Mouse (Mus musculus): ENCODE data around the gene Pax5. TPM values are rescaled to one million over a fixed set of nuclear protein-coding genes. Genes with fewer than 3 reads are reported as not detected.
A peak's percentile ranks its signal among the peaks of the same experiment; 100 is the strongest.

The Pax5 gene
- polyA plus RNA-seq, 1 experiment from 2014 or later, result 9.0 TPM

GRCm38 (mm10) chr4:44572373-44572772 lies 137.9 kb downstream of the Pax5 start:
- H3K4me3 ChIP-seq, result no peak overlapping the region
- no peak overlapping the region for H3K9ac ChIP-seq (replicated peaks)
- no peaks in the 10 kb centered on the region for H3K9me3 ChIP-seq
- no peak overlapping the region for H3K4me2 ChIP-seq (replicated peaks)
- H3K4me1 ChIP-seq, result no peaks in the 10 kb centered on the region
- ATAC-seq (ENCODE audit: low FRiP score, low read depth), result no peak
- H3K27ac ChIP-seq (replicated peaks), result no peak overlapping the region
- H3K27me3 ChIP-seq, result peaks cover 29% of the 10 kb centered on the region
- 70% methylated on average over 5 of the region's 5 CpGs for WGBS
- no peaks in the 10 kb centered on the region for H3K36me3 ChIP-seq

GRCm38 (mm10) chr4:44569138-44569537 lies 141.1 kb downstream of the Pax5 start:
- Histone ChIP-seq H3K9me3 (no peaks in the 10 kb centered on the region), H3K9ac (replicated peaks) (no peak overlapping the region), H3K36me3 (no peaks in the 10 kb centered on the region), H3K4me3 (no peak overlapping the region), H3K4me1 (0 out of 2 replicates have a peak, but pooled peaks cover 2% of the 10 kb centered on the region), H3K27ac (replicated peaks) (no peak overlapping the region), H3K27me3 (peaks cover 38% of the 10 kb centered on the region), H3K4me2 (replicated peaks) (no peak overlapping the region)
- ATAC-seq (ENCODE audit: low FRiP score, low read depth), result no peak
- 87% methylated on average over 10 of the region's 10 CpGs for WGBS

GRCm38 (mm10) chr4:44568666-44569065 lies 141.6 kb downstream of the Pax5 start:
- no peak overlapping the region for H3K4me3 ChIP-seq
- peaks cover 43% of the 10 kb centered on the region for H3K27me3 ChIP-seq
- WGBS, result 87% methylated on average over 10 of the region's 10 CpGs
- no peaks in the 10 kb centered on the region for H3K36me3 ChIP-seq
- H3K9ac ChIP-seq (replicated peaks), result no peak overlapping the region
- no peak overlapping the region for H3K4me2 ChIP-seq (replicated peaks)
- no peak for ATAC-seq (ENCODE audit: low FRiP score, low read depth)
- H3K9me3 ChIP-seq, result no peaks in the 10 kb centered on the region
- H3K27ac ChIP-seq (replicated peaks), result no peak overlapping the region
- 0 out of 2 replicates have a peak, but pooled peaks cover 2% of the 10 kb centered on the region for H3K4me1 ChIP-seq

GRCm38 (mm10) chr4:44566401-44566800 lies 143.9 kb downstream of the Pax5 start:
- Histone ChIP-seq H3K4me1 (0 out of 2 replicates have a peak, but pooled peaks cover 2% of the 10 kb centered on the region), H3K9me3 (no peaks in the 10 kb centered on the region), H3K9ac (replicated peaks) (no peak overlapping the region), H3K4me2 (replicated peaks) (no peak overlapping the region), H3K36me3 (no peaks in the 10 kb centered on the region), H3K27me3 (peaks cover 61% of the 10 kb centered on the region), H3K4me3 (no peak overlapping the region), H3K27ac (replicated peaks) (no peak overlapping the region)
- WGBS, result 74% methylated on average over 8 of the region's 8 CpGs
- no peak for ATAC-seq (ENCODE audit: low FRiP score, low read depth)

GRCm38 (mm10) chr4:44565126-44566082 lies 144.9 kb downstream of the Pax5 start:
- no peak overlapping the region for H3K4me2 ChIP-seq (replicated peaks)
- no peak for ATAC-seq (ENCODE audit: low FRiP score, low read depth)
- H3K4me3 ChIP-seq, result no peak overlapping the region
- no peaks in the 10 kb centered on the region for H3K9me3 ChIP-seq
- 81% methylated on average over 12 of the region's 12 CpGs for WGBS
- no peaks in the 10 kb centered on the region for H3K36me3 ChIP-seq
- peaks cover 7% of the 10 kb centered on the region; the same call in 1 of the 2 replicates for H3K4me1 ChIP-seq
- no peak overlapping the region for H3K9ac ChIP-seq (replicated peaks)
- H3K27me3 ChIP-seq, result peaks cover 69% of the 10 kb centered on the region
- H3K27ac ChIP-seq (replicated peaks), result no peak overlapping the region

GRCm38 (mm10) chr4:44564602-44565001 lies 145.7 kb downstream of the Pax5 start:
- Histone ChIP-seq H3K4me1 (peaks cover 7% of the 10 kb centered on the region; the same call in 1 of the 2 replicates), H3K27me3 (peaks cover 76% of the 10 kb centered on the region), H3K4me3 (no peak overlapping the region), H3K9ac (replicated peaks) (no peak overlapping the region), H3K9me3 (no peaks in the 10 kb centered on the region), H3K4me2 (replicated peaks) (no peak overlapping the region), H3K36me3 (no peaks in the 10 kb centered on the region), H3K27ac (replicated peaks) (no peak overlapping the region)
- ATAC-seq (ENCODE audit: low FRiP score, low read depth), result peak; percentile 27; the same call in 1 of the 2 replicates
- WGBS, result 4% methylated on average over 10 of the region's 10 CpGs

GRCm38 (mm10) chr4:44560956-44561355 lies 149.3 kb downstream of the Pax5 start:
- Histone ChIP-seq H3K4me1 (peaks cover 26% of the 10 kb centered on the region), H3K4me2 (replicated peaks) (no peak overlapping the region), H3K36me3 (no peaks in the 10 kb centered on the region), H3K9ac (replicated peaks) (no peak overlapping the region), H3K9me3 (no peaks in the 10 kb centered on the region), H3K27ac (replicated peaks) (peak overlapping the region; percentile 35; the same call in 1 of the 2 replicates), H3K27me3 (peaks cover 76% of the 10 kb centered on the region), H3K4me3 (no peak overlapping the region)
- WGBS, result 52% methylated on average over 8 of the region's 8 CpGs
- no peak for ATAC-seq (ENCODE audit: low FRiP score, low read depth)

- ATAC-seq (ENCODE audit: low FRiP score, low read depth), result peak; percentile 54
Observed at GRCm38 (mm10) chr4:44558564-44558955, 151.7 kb downstream of the Pax5 start.

GRCm38 (mm10) chr4:44557815-44558563 lies 152.3 kb downstream of the Pax5 start:
- Histone ChIP-seq H3K4me1 (peaks cover 24% of the 10 kb centered on the region), H3K4me3 (peak overlapping the region; percentile 36), H3K4me2 (replicated peaks) (peak overlapping the region; percentile 80), H3K27me3 (peaks cover 56% of the 10 kb centered on the region), H3K27ac (replicated peaks) (peak overlapping the region; percentile 82), H3K9ac (replicated peaks) (peak overlapping the region; percentile 54), H3K36me3 (no peaks in the 10 kb centered on the region), H3K9me3 (no peaks in the 10 kb centered on the region)
- ATAC-seq (ENCODE audit: low FRiP score, low read depth), result peak; percentile 94
- 3% methylated on average over 36 of the region's 36 CpGs for WGBS

More at GRCm38 (mm10) chr4:44558564-44558955, 151.7 kb downstream of the Pax5 start:
- Histone ChIP-seq H3K36me3 (no peaks in the 10 kb centered on the region), H3K27ac (replicated peaks) (peak overlapping the region; percentile 82), H3K9me3 (no peaks in the 10 kb centered on the region), H3K4me1 (peaks cover 24% of the 10 kb centered on the region), H3K4me2 (replicated peaks) (peak overlapping the region; percentile 80), H3K27me3 (peaks cover 60% of the 10 kb centered on the region), H3K9ac (replicated peaks) (peak overlapping the region; percentile 54; the same call in 1 of the 2 replicates), H3K4me3 (peak overlapping the region; percentile 36)
- 4% methylated on average over 7 of the region's 7 CpGs for WGBS

GRCm38 (mm10) chr4:44556586-44557281 lies 153.6 kb downstream of the Pax5 start:
- Histone ChIP-seq H3K9ac (replicated peaks) (no peak overlapping the region), H3K4me2 (replicated peaks) (no peak overlapping the region), H3K4me1 (peaks cover 24% of the 10 kb centered on the region), H3K9me3 (no peaks in the 10 kb centered on the region), H3K4me3 (no peak overlapping the region), H3K36me3 (no peaks in the 10 kb centered on the region), H3K27me3 (peaks cover 48% of the 10 kb centered on the region), H3K27ac (replicated peaks) (no peak overlapping the region)
- 92% methylated on average over 9 of the region's 9 CpGs for WGBS
- ATAC-seq (ENCODE audit: low FRiP score, low read depth), result no peak

GRCm38 (mm10) chr4:44555576-44555975 lies 154.7 kb downstream of the Pax5 start:
- no peak for ATAC-seq (ENCODE audit: low FRiP score, low read depth)
- no peaks in the 10 kb centered on the region for H3K36me3 ChIP-seq

More at GRCm38 (mm10) chr4:44555576-44555975, 154.7 kb downstream of the Pax5 start:
- Histone ChIP-seq H3K4me2 (replicated peaks) (no peak overlapping the region), H3K27ac (replicated peaks) (no peak overlapping the region), H3K9me3 (no peaks in the 10 kb centered on the region), H3K9ac (replicated peaks) (no peak overlapping the region), H3K27me3 (peaks cover 41% of the 10 kb centered on the region), H3K4me3 (no peak overlapping the region), H3K4me1 (peaks cover 19% of the 10 kb centered on the region)
- 86% methylated on average over 9 of the region's 9 CpGs for WGBS
